15 mouse cellular contexts compared by ENCODE assay signal in the genomic region with DNA sequence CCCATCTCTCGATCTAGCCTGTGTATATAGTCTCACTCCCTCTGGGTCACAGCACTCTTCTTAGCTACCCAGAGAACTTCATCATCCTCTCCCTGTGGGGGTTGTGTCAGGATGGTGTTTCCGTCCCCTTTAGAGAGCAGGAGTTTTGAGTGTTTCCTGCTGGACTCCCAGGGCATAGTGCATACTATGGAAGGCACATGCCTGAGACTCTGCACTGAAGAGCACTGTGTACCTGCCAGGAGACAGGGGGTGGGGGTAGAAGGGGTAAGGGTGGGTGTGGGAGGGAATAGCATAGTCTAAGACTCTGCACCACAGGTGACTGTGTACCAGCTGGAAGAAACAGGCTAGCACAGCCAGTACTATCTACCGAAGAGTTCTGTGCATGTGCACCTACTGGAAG. TPM values are rescaled to one million over a fixed set of nuclear protein-coding genes. Genes with fewer than 3 reads are reported as not detected.
DNase-seq lines count a peak whose midpoint lies in the region; ATAC-seq and TF ChIP-seq lines count a peak whose summit lies in the region.
"Had no signal": no experiment of that assay in that cellular context is flagged by ENCODE, and none has a peak within 500 bp of the region (broad histone marks: within the 10 kb centered on the region; RNA-seq: fewer than 3 reads in every experiment).

No protein-coding gene starts in this region.

- TF ChIP-seq EP300 in lung, postnatal 0 days (IDR thresholded peaks at IDR 0.05): no peak

- H3K9me3 ChIP-seq in heart, embryonic 13.5 days: no peaks in the 10 kb centered on the region
- no peaks in the 10 kb centered on the region for H3K9me3 ChIP-seq in lung, postnatal 0 days (ENCODE audit: low read length)
- H3K9me3 ChIP-seq in kidney, embryonic 16.5 days (ENCODE audit: low read length): no peaks in the 10 kb centered on the region
- H3K9me3 ChIP-seq in stomach, embryonic 16.5 days (replicated peaks; ENCODE audit: control insufficient read depth, low read length): no peaks in the 10 kb centered on the region
- H3K9me3 ChIP-seq: G1E; limb, embryonic 10.5 days; neural tube, embryonic 13.5 days had no signal

- H3K4me3 ChIP-seq in heart, embryonic 13.5 days: no peak overlapping the region
- no peak overlapping the region for H3K4me3 ChIP-seq in lung, postnatal 0 days (ENCODE audit: low read depth, low read length)
- no peak overlapping the region for H3K4me3 ChIP-seq in lung, adult 2 months (replicated peaks; ENCODE audit: extremely low read depth, low read depth, low read length)
- H3K4me3 ChIP-seq in kidney, embryonic 16.5 days (ENCODE audit: low read length): no peak overlapping the region
- no peak overlapping the region for H3K4me3 ChIP-seq in stomach, embryonic 16.5 days (replicated peaks; ENCODE audit: low read length)
- no peak overlapping the region for H3K4me3 ChIP-seq in thymus, adult 2 months (ENCODE audit: control insufficient read depth, insufficient read depth, low read length)
- H3K4me3 ChIP-seq: limb, embryonic 10.5 days; neural tube, embryonic 13.5 days had no signal

- no peak for TF ChIP-seq POLR2A in lung, adult 2 months (IDR thresholded peaks at IDR 0.05; ENCODE audit: borderline replicate concordance, extremely low read depth, low read depth, low read length)
- no peak for TF ChIP-seq POLR2A in thymus, adult 2 months (IDR thresholded peaks at IDR 0.05; ENCODE audit: control insufficient read depth, extremely low read depth, insufficient read depth, low read length, poor library complexity)

- H3K27ac ChIP-seq in heart, embryonic 13.5 days (replicated peaks): no peak overlapping the region
- peak overlapping the region; percentile 98 for H3K27ac ChIP-seq in lung, postnatal 0 days (ENCODE audit: low read length)
- peak overlapping the region; percentile 75; the same call in 1 of the 2 replicates for H3K27ac ChIP-seq in kidney, embryonic 16.5 days (ENCODE audit: low read length)
- peak overlapping the region; percentile 98 for H3K27ac ChIP-seq in stomach, embryonic 16.5 days (ENCODE audit: low read length)
- H3K27ac ChIP-seq in thymus, adult 2 months (ENCODE audit: control insufficient read depth, insufficient read depth, low read length): no peak overlapping the region
- H3K27ac ChIP-seq: limb, embryonic 10.5 days; neural tube, embryonic 13.5 days had no signal

- peaks cover 2% of the 10 kb centered on the region; the same call in 1 of the 2 replicates for H3K36me3 ChIP-seq in heart, embryonic 13.5 days
- H3K36me3 ChIP-seq in lung, postnatal 0 days (ENCODE audit: insufficient read depth, low read length): peaks cover 12% of the 10 kb centered on the region
- no peaks in the 10 kb centered on the region for H3K36me3 ChIP-seq in kidney, embryonic 16.5 days (ENCODE audit: insufficient read depth, low read length)
- no peaks in the 10 kb centered on the region for H3K36me3 ChIP-seq in stomach, embryonic 16.5 days (ENCODE audit: control insufficient read depth, insufficient read depth, low read length)
- H3K36me3 ChIP-seq in thymus, adult 2 months (ENCODE audit: control insufficient read depth, insufficient read depth, low read length): no peaks in the 10 kb centered on the region
- H3K36me3 ChIP-seq: limb, embryonic 10.5 days had no signal

- 65% methylated on average over 3 of the region's 3 CpGs for WGBS in heart, embryonic 13.5 days
- 50% methylated on average over 3 of the region's 3 CpGs for WGBS in lung, postnatal 0 days
- WGBS in lung, adult 2 months: 59% methylated on average over 3 of the region's 3 CpGs
- WGBS in kidney, embryonic 16.5 days: 70% methylated on average over 3 of the region's 3 CpGs
- WGBS in stomach, embryonic 16.5 days: 68% methylated on average over 3 of the region's 3 CpGs
- 94% methylated on average over 3 of the region's 3 CpGs for WGBS in thymus, adult 2 months

- H3K27me3 ChIP-seq in heart, embryonic 13.5 days (replicated peaks): no peaks in the 10 kb centered on the region
- H3K27me3 ChIP-seq in lung, postnatal 0 days (replicated peaks; ENCODE audit: insufficient read depth, low read length): no peaks in the 10 kb centered on the region
- no peaks in the 10 kb centered on the region for H3K27me3 ChIP-seq in kidney, embryonic 16.5 days (ENCODE audit: insufficient read depth, low read length)
- no peaks in the 10 kb centered on the region for H3K27me3 ChIP-seq in stomach, embryonic 16.5 days (ENCODE audit: control insufficient read depth, insufficient read depth, low read length)
- H3K27me3 ChIP-seq in thymus, adult 2 months (ENCODE audit: control insufficient read depth, insufficient read depth, low read length): no peaks in the 10 kb centered on the region
- H3K27me3 ChIP-seq: neural tube, embryonic 13.5 days had no signal

- peaks cover 91% of the 10 kb centered on the region for H3K4me1 ChIP-seq in heart, embryonic 13.5 days
- peaks cover 50% of the 10 kb centered on the region for H3K4me1 ChIP-seq in lung, postnatal 0 days (ENCODE audit: insufficient read depth, low read depth, low read length)
- H3K4me1 ChIP-seq in lung, adult 2 months (ENCODE audit: control insufficient read depth, insufficient read depth, low read length): peaks cover 35% of the 10 kb centered on the region
- peaks cover 64% of the 10 kb centered on the region for H3K4me1 ChIP-seq in kidney, embryonic 16.5 days (ENCODE audit: insufficient read depth, low read length)
- H3K4me1 ChIP-seq in stomach, embryonic 16.5 days (ENCODE audit: control insufficient read depth, insufficient read depth, low read length): peaks cover 50% of the 10 kb centered on the region
- peaks cover 11% of the 10 kb centered on the region for H3K4me1 ChIP-seq in thymus, adult 2 months (replicated peaks; ENCODE audit: control insufficient read depth, insufficient read depth, low read length)

- TF ChIP-seq CTCF in lung, postnatal 0 days (IDR thresholded peaks at IDR 0.05): no peak
- no peak for TF ChIP-seq CTCF in lung, adult 2 months (IDR thresholded peaks at IDR 0.05; ENCODE audit: insufficient read depth, low read length)
- TF ChIP-seq CTCF in thymus, adult 2 months (IDR thresholded peaks at IDR 0.05; ENCODE audit: borderline replicate concordance, control insufficient read depth, extremely low read depth, insufficient read depth, low read length, poor library complexity): no peak

- no peak for ATAC-seq in heart, embryonic 13.5 days (ENCODE audit: extremely low read depth, insufficient number of reproducible peaks, low FRiP score, low TSS enrichment)
- ATAC-seq in lung, postnatal 0 days: peak; percentile 8
- ATAC-seq in kidney, embryonic 16.5 days (ENCODE audit: low FRiP score, low TSS enrichment): no peak
- ATAC-seq in stomach, embryonic 16.5 days (ENCODE audit: insufficient read depth, low FRiP score): no peak
- ATAC-seq: midbrain, embryonic 16.5 days had no signal

- H3K4me2 ChIP-seq in heart, embryonic 13.5 days: no peak overlapping the region
- 0 out of 2 replicates have a peak overlapping the region, but pooled peaks have one; percentile 11 for H3K4me2 ChIP-seq in lung, postnatal 0 days (replicated peaks; ENCODE audit: low read depth, low read length)
- H3K4me2 ChIP-seq in kidney, embryonic 16.5 days (replicated peaks; ENCODE audit: low read depth, low read length): no peak overlapping the region
- H3K4me2 ChIP-seq in stomach, embryonic 16.5 days (ENCODE audit: low read depth, low read length): no peak overlapping the region
- H3K4me2 ChIP-seq: neural tube, embryonic 13.5 days had no signal

- DNase-seq in heart, adult 8-10 months (ENCODE audit: low spot score): no peak
- DNase-seq in lung, postnatal 0 days (ENCODE audit: low spot score): peak; percentile 61
- no peak for DNase-seq in lung, adult 2 months
- no peak for DNase-seq in thymus, adult 2 months
- DNase-seq in thymus, postnatal 10 days (ENCODE audit: low spot score in 2 of 2): no peak
- DNase-seq: adrenal gland, postnatal 36 days; cerebellum, postnatal 36 days; thymus, adult 18-20 months had no signal

- H3K9ac ChIP-seq in heart, embryonic 13.5 days: 0 out of 2 replicates have a peak overlapping the region, but pooled peaks have one; percentile 7
- no peak overlapping the region for H3K9ac ChIP-seq in lung, postnatal 0 days (replicated peaks; ENCODE audit: low read depth)
- no peak overlapping the region for H3K9ac ChIP-seq in kidney, embryonic 16.5 days (replicated peaks; ENCODE audit: low read length)
- H3K9ac ChIP-seq in stomach, embryonic 16.5 days (ENCODE audit: low read length): no peak overlapping the region
- H3K9ac ChIP-seq: neural tube, embryonic 13.5 days had no signal

RNA-seq across cellular contexts. Expression of a gene that starts 4.8 kb away (rescaled TPM):
- 2.7 and 3.1 TPM in 2 replicates for polyA plus RNA-seq in heart, embryonic 13.5 days (2015; fragmentation: Nextera tagmentation; extraction: Ambion mirVana)
- total RNA-seq in heart, adult 8-10 months (2022): 10 to 100 TPM in 3 of 4 experiments, 1 to 10 TPM in 1; 8.3 to 15.0 (median 13.5) TPM
- polyA plus RNA-seq in lung, postnatal 0 days (2015; fragmentation: Nextera tagmentation; extraction: Ambion mirVana): 6.3 and 7.3 TPM in 2 replicates
- 6.9 and 21.0 TPM in 2 replicates for polyA plus RNA-seq in lung, adult 2 months (2012; rRNA removed)
- polyA plus RNA-seq in kidney, embryonic 16.5 days (2015; fragmentation: Nextera tagmentation; extraction: Ambion mirVana): 4.2 and 4.6 TPM in 2 replicates
- 7.7 and 8.9 TPM in 2 replicates for polyA plus RNA-seq in stomach, embryonic 16.5 days (2015; fragmentation: Nextera tagmentation; extraction: Ambion mirVana)
- polyA plus RNA-seq in thymus, adult 2 months (2012; rRNA removed): 3.3 and 3.4 TPM in 2 replicates

RNA-seq across cellular contexts. Expression of a gene that starts 40.1 kb away (rescaled TPM):
- polyA plus RNA-seq in heart, embryonic 13.5 days (2015; fragmentation: Nextera tagmentation; extraction: Ambion mirVana): 3.8 and 4.3 TPM in 2 replicates
- total RNA-seq in heart, adult 8-10 months (2022): 1 to 10 TPM; 4.2 to 5.4 (median 4.9) TPM
- 11.0 and 11.2 TPM in 2 replicates for polyA plus RNA-seq in lung, postnatal 0 days (2015; fragmentation: Nextera tagmentation; extraction: Ambion mirVana)
- 16.1 and 20.2 TPM in 2 replicates for polyA plus RNA-seq in lung, adult 2 months (2012; rRNA removed)
- polyA plus RNA-seq in kidney, embryonic 16.5 days (2015; fragmentation: Nextera tagmentation; extraction: Ambion mirVana): 10.7 and 11.3 TPM in 2 replicates
- polyA plus RNA-seq in stomach, embryonic 16.5 days (2015; fragmentation: Nextera tagmentation; extraction: Ambion mirVana): 7.3 and 7.9 TPM in 2 replicates
- polyA plus RNA-seq in thymus, adult 2 months (2012; rRNA removed): 7.1 and 7.7 TPM in 2 replicates

RNA-seq across cellular contexts. Expression of a gene that starts 40.5 kb away (rescaled TPM):
- 61.5 and 70.9 TPM in 2 replicates for polyA plus RNA-seq in heart, embryonic 13.5 days (2015; fragmentation: Nextera tagmentation; extraction: Ambion mirVana)
- total RNA-seq in heart, adult 8-10 months (2022): 10 to 100 TPM; 18.6 to 20.4 (median 20.0) TPM
- 63.7 and 75.1 TPM in 2 replicates for polyA plus RNA-seq in lung, postnatal 0 days (2015; fragmentation: Nextera tagmentation; extraction: Ambion mirVana)
- 40.5 and 54.4 TPM in 2 replicates for polyA plus RNA-seq in lung, adult 2 months (2012; rRNA removed)
- polyA plus RNA-seq in kidney, embryonic 16.5 days (2015; fragmentation: Nextera tagmentation; extraction: Ambion mirVana): 69.0 and 72.2 TPM in 2 replicates
- polyA plus RNA-seq in stomach, embryonic 16.5 days (2015; fragmentation: Nextera tagmentation; extraction: Ambion mirVana): 58.6 and 67.2 TPM in 2 replicates
- polyA plus RNA-seq in thymus, adult 2 months (2012; rRNA removed): 200 and 203 TPM in 2 replicates

RNA-seq across cellular contexts. Expression of a gene that starts 55.8 kb away (rescaled TPM):
- 92.0 and 107 TPM in 2 replicates for polyA plus RNA-seq in heart, embryonic 13.5 days (2015; fragmentation: Nextera tagmentation; extraction: Ambion mirVana)
- 10 to 100 TPM; 41.5 to 53.3 (median 44.4) TPM for total RNA-seq in heart, adult 8-10 months (2022)
- polyA plus RNA-seq in lung, postnatal 0 days (2015; fragmentation: Nextera tagmentation; extraction: Ambion mirVana): 90.5 and 94.0 TPM in 2 replicates
- polyA plus RNA-seq in lung, adult 2 months (2012; rRNA removed): 51.6 and 57.4 TPM in 2 replicates
- polyA plus RNA-seq in kidney, embryonic 16.5 days (2015; fragmentation: Nextera tagmentation; extraction: Ambion mirVana): 140 and 143 TPM in 2 replicates
- 113 and 115 TPM in 2 replicates for polyA plus RNA-seq in stomach, embryonic 16.5 days (2015; fragmentation: Nextera tagmentation; extraction: Ambion mirVana)
- 90.3 and 104 TPM in 2 replicates for polyA plus RNA-seq in thymus, adult 2 months (2012; rRNA removed)

Comparison
In these comparisons a context has a peak if more than half of its experiments do, and no peak if none do; other contexts are left out.
1. H3K27ac ChIP-seq: peak in lung, postnatal 0 days (single experiment), kidney, embryonic 16.5 days (single experiment) and stomach, embryonic 16.5 days (single experiment); none in heart, embryonic 13.5 days (single experiment) and thymus, adult 2 months (single experiment).